Mouse (Mus musculus): ENCODE results near the gene Mpv17l.
"Not testable (repeated sequence)": the region's sequence is repeated elsewhere in the genome, so short reads cannot be mapped to it uniquely, and the experiment has no call there.

Mpv17l gene

DNA sequence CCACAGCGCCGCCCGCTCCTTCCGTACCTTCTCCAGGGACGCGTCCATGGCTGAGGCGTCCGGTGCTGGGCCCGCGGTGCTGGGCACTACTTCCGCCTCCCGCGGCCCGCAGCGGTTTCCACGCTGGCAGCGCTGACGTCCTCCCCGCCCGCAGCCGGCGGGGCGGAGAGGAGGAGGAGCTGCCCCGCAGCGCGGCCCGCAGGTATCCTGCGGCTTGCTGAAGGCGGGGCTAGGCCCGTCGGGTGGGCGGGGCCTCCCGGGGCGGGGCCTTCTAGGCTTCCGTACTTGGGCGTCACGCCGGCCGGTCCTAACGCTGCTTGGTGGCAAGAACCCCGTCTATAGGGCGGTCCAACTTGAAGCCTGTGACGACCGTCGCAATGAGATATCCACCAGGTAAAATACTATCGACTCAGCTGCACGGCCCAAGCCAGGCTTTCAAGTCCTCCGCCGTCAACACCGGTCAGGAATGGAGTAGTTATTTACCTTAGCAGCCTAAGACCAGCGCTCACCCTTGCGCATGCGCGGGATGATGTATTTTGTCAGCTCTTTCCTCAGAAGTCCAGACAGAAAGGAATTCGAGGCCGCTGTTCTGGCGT lies at the start of gene Mpv17l, which contains the start of gene Pdxdc1:
Mpv17l (plus strand) TSS at position 274 of the 596 bp plus-strand sequence.
Pdxdc1 (minus strand) TSS at position 244 of the 596 bp plus-strand sequence.
- DNase-seq, result peak; percentile 98

DNA sequence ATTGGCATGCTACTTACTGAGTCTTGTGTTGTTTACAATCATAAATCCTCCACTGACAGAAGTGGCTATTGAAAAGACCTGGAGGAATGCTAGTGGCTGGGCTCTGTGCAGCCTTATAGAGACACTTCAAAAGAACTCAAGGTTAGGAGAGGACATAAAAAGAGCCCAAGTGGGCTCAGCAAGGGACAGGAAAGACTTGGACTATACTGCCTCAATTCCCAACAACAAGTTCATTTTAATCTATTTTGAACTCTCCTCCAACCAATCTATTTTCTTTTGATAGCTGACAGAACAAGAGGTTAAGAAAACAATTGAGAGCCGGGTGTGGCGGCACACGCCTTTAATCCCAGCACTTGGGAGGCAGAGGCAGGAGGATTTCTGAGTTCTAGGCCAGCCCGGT lies 49.1 kb upstream of the Mpv17l start:
- DNase-seq, result no peak

DNA sequence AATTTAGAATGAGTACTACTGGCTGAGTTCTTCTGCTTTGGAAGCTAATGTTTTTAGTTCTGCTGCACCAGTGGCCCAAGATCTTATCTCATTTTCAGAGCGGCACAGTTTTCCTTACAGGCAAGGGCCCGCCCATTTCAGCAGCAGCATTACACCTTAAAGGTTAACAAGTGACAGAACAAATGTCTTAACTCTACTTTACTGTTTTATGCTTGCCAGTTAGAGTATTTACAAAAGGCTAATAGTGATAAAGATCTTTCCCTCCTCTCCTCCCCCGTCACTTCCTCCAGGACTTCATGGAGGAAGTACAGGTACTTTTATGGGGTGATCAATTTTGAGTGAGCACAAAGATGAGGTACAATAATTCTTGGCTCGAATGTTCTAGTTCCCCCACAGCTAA lies 36.9 kb upstream of the Mpv17l start:
- DNase-seq, result no peak

DNA sequence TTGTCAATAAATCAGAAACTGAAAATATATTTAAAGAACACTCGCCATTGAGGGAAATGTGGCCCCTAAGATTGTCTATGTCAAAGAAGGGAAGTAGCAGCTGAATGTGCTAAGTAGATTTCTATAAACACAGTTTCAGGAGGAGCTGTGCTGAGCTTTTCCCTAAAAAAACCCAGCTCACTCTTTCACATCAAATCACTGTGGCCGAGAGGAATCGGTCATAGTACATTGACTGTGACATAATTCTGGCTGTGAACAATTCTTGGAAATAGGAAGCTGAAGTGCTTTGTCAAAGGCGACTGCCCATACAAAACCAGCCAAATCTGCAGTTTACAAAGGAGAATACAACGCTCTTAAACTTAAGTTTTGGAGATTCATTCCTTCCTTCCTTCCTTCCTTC lies 36.3 kb upstream of the Mpv17l start:
- no peak for DNase-seq

DNA sequence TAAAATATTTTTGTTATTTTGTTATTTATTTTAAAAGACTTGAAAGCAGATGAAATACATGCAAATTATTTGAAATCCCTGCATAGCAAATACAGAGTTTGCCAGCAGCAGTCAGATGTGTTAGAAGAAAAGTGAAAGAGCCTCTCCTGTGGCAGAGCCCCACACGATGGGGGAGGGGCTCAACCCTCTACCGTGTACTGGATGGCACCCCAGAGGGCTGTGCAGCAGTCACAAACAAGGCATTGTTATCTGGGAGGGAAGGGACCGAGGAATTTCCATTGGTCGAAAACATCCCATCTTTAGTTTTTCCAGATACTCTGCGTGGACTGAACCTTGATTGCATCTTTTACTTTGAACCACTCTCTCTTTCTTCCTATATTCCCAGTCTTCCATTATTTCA lies 35.6 kb upstream of the Mpv17l start:
- DNase-seq, result peak; percentile 17

DNA sequence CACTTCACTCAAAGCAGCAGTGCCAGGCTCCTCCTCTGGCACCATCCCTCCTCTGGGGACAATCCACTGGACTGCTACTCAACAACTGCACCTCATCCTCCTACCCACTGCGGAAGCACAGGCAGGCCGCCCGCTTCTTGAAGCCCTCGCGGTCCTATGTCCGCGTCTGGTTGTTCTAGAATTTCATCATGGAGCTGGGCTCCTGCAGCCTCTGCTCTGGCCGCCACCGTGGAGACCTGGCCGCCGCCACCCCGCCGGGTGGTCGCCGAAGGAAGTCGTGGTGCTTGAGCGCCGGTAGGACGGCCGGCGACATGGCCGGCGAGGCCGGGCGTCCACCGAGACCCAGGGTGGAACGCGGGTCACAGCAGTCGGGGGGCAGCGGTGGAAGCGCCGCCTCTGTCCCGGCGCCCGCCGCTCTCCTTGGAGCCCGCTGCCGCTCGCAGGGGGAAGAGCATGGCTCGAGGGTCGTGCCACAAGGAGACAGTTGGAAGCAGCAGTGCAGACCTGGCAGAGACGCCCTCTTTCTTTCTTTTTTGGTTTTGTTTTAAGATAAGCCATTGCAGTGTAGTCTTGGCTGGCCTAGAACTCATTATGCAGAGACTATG lies 34.9 kb upstream of the Mpv17l start:
- DNase-seq, result no peak

DNA sequence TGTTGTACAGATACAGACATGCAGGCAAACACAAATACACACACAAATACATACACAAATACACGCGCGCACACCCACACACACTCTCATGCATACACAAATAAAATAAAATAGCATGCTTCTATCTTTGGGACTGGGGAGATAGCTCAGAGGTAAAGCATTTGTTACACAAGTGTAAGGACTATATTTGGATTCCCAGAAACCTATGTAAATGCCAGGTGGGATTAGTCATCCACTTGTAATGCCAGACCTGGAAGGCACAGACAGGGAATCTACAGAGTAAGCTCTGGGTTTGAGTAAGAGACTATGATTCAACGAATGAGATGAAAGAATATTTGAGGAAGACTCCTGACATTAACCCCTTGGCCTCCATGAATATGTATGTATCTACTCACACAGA lies 27.5 kb upstream of the Mpv17l start:
- DNase-seq, result no peak

DNA sequence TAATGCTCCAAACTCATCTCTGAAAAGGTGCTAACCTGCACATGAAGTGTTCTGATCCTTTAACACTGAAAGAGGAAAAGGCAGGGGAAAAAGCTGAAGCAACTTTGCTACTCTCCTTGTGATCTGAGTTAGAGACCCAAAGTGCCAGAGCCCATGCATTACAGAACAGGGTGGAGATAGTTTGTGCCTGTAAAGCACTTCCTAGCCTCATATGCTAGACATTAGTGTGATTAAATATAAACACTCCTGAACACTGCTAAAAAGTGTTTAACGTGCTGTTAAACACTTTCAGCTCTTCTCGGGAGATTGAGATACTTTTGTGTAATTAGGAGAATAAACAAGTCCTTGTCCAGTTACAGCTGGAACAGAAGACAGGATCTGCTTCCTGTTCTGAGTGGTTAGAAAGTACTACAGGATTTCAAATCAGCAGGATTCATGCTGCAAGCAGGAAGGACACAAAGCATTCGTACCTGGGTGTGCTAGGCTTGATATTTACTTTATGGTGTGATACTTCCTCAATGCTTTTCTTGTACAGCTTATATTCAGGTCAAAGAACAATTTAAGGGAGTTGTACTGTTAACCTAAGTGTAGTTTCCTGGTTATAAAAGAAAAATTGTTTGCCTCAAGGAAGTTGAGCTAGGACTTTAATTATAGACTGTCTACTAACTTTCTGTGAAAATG lies 19.7 kb upstream of the Mpv17l start:
- DNase-seq, result no peak

DNA sequence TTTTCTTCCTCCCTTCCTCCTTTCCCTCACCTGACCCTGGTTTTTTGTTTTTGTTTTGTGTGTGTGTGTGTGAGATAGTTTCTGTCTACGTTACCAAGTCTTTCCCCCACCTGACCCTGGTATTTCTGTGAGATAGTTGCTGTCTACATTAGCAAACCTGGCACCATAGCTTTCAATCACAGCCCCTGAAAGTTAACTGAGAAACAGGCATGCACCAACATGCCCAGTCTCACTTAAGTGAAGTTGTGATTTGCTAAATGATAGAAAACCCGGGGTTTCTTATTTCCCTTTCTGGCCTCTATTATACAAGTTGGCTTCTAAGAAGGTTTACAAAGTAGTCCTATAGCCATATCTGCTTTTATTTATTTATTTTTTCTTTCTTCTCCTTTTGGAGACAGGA lies 12.5 kb upstream of the Mpv17l start:
- no peak for DNase-seq

DNA sequence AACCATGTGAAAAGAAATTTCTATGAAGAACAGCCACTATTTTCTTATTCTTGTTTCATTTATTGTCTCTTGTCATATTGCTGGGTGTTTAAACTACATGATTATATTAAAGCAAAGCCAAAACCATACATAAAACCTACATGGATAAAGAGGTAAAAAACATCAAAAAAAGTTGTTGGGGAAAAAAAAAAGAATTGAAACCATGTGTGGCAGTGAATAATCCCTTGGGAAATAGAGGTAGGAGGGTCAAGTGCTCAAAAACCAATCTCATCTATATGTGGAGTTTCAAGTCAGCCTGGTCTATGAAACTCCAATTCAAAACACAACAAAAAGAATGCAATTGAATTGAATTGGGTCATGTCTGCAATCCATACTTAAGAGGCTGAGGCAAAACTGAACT lies 10.1 kb upstream of the Mpv17l start:
- no peak for DNase-seq

DNA sequence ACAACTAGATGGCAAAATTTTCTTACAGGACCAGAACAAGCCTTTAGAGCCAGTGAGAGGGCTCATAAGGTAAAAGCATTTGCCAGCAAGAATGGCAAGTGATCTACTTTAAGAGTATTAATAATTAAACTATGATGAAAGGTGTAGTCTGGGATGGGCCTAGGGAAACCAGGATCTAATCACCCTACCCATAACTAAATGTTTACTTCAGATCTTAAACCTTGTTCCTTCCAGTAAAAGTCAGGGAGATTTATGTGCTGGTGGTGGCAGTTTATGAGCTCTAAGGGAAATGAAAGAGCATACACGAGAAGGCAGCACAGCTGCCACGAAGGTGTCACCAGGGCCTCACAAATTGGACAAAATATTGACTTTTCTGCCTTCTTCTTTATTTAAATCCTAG lies 8.9 kb upstream of the Mpv17l start:
- no peak for DNase-seq

DNA sequence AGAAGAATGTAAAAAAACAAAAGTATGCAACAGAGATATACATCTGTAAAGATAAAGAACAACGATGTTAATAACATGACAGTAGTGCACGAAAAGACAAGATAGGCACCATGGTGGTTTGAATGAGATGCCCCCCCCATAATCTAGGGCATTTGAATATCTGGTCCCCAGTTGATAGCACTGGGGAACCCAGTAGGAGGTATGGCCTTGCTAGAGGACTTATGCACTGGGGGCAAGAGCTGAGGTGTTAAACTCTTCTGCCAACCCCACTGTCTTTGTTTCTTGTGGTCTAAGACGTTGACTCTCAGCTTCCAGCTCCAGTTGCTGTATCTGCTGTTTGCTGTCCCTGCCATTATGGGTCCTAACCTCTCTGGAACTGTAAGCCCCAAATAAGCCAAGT lies 7.2 kb upstream of the Mpv17l start:
- DNase-seq, result no peak

DNA sequence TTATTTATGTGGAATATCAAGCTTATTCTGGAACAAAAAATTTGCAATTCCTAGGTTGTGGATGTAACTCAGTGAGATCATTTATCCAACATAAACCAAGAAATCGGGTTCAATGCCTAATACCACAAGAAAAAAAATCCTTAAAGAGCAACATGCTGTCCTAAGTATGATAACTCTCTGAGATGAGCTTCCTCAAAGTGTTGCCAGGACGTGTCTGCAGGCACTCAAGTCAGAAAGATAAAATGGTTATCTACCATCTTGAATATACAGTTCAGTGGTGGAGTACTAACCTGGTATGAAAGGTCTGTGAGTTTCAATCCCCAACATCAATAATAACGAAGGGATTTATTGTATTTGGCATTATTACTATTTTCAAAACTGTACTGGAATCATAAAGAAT lies 6.6 kb upstream of the Mpv17l start:
- no peak for DNase-seq

DNA sequence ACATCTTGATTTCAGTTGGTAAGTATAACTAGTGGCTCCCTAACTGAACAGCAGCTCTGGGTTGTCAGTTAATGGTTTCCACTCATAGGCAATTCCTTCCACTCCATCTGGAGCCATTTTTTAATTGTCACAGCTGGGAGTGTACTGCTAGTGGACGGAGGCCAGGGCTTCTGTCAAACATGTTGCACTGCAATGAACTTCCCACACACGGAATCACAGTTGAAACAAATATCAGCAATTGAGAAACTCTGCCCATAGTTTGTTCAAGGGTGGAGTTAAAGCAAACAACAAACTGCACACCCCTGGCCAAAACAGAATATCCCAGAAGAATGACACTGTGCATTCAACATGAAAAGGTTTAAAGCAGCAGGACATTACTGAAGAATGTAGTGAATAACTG lies 4.0 kb upstream of the Mpv17l start:
- no peak for DNase-seq

DNA sequence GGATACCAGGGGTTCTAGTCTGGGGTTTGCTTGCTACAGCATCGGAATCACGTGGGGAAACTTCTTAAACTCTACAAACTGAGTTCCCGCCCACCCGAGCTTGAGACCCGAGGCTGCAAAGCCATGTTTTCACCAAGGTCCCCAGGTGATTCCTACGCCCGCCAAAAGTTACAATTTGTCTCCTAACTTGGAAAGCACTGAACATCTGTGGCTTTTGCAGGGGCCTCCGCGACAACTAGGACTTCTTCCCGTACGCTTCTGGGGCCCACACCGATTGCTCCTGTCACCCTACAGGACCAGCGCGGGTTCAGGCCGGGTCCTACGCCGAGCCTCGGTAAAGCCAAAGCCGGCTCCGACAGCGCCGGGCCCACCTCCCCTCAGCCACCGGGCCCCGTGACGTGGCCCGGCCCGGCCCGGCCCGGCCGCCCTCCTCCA lies 547 bp upstream of the Mpv17l start:
- DNase-seq, result no peak

DNA sequence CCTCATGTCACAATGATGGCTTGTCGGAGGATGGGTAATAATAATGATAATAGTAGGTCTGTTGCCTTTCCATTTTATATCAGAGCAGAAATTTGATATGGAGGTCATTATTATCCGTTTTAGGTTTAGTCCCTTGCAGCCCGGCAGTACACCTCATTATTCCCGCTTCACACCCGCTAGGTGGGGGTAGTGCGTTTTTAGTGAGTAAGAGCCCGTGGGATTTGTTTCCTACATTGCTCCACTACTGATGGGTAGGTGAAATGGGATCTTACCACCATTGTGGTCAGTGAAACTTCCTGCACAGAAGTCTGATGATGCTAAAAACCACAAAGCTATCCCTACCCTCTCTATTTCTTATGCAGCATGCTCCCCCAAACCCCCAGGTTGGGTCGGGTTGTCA lies 527 bp downstream of the Mpv17l start:
- no peak for DNase-seq

DNA sequence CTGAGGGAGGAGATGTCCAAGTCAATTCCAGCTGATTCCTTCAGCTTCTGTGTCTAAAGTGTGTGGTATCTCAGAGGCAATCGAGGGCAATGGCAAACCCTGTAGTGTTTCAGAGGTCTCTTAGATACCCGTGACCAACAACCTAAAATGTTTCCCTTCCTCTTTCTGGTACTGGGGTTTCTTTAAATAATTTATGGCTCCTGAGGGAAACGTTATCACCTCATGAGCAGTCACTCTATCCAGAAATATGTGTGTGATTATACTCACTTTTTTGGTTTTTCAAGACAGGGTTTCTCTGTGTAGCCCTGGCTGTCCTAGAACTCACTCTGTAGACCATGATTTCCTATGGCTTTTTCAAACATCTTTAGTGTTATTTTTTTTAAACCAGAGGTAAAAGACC lies 4.3 kb downstream of the Mpv17l start:
- no peak for DNase-seq

DNA sequence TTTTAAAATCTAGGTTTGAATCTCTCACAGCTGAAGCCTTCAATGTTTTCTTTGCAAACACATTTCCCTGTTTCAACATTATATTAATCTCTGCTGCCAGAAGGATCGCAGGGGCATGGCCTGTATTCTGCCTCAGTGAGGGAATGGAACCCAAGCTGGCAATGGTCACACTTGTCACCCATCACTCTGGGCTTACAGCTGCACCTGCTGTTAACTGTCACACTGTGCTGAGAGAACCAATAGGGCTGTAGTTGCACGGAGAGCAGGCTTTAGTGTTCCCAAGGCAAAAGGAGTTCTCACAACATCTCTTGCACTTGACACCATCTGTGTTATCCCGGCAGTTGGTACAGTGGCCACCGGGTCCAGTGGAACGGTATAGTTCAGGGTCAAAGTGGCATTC lies 17.1 kb downstream of the Mpv17l start:
- no peak for DNase-seq

DNA sequence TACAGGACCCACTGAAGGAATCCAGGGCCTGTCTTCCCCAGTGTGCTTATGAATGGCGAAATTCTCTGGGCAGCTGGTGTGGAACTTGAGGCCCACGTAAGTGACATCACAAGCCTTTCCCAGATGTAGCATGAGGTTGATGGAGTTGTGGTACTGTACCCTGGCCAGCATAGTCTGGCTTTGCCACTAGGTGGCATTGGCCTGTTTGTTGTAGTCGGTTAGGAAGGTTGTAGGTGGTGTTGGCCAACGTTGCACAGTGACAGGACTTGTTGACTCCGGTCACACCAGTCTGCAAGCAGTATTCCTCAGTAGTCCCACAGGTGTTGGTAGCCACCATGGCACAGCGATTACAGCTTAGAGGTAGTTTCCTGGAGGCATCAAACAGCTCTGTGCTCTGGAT lies 18.1 kb downstream of the Mpv17l start:
- no peak for DNase-seq

DNA sequence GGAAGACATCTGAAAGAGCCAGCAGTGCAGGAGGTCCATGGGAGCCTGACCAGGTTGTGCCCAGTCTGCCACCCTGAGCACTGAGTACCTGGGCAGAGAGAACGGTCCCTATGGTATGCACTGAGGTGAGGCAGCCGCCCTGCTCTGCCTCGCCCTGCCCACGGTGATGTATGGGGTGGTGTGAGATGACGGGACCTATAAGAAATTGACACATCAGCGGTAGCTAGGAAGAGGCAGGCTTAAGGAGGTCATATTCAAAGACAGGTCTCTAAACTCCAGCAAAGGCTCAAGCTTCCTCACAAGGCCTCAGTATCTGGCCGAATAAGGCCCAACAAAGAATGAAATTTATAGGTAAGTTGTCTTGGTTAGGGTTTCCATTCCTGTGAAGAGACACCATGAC lies 18.8 kb downstream of the Mpv17l start:
- DNase-seq, result no peak

DNA sequence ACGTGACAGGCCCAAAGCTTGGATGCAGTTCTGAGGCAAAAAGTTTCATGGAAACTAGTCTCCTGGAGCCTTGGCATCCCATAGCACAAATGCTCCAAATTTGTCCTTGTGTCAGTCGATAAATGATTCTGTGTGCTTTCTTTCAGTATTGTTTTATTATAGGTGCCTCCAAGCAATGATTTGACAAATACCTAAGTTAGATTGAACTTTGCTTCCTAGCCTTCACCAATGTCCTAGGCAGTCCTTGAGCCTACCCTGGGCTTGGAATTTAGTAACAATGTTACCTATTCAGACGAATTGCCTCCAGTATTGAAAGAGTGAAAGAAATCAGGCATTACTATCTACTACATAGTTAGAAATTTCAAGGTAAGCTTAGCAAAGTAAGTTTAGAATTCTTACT lies 19.5 kb downstream of the Mpv17l start:
- not testable (repeated sequence) for DNase-seq

DNA sequence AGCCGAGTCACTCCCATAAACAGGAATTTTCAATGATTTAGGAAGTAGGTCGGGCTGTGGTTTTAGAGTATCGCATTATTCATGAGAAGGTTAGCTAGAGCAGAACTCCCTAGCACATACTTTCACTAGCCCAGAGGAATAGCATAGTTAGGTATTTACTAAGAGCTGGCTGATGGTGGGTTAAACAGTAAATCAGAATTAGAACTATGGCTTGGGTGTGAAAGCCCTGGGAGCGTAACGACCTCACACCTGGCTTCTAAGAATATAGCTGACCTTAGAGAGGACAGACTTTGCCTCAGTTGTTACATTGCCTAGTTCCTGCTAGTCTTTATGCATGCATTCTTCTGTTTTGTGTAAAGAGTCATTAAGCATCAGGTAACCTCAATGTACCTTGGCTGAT lies 20.0 kb downstream of the Mpv17l start:
- DNase-seq, result not testable (repeated sequence)

DNA sequence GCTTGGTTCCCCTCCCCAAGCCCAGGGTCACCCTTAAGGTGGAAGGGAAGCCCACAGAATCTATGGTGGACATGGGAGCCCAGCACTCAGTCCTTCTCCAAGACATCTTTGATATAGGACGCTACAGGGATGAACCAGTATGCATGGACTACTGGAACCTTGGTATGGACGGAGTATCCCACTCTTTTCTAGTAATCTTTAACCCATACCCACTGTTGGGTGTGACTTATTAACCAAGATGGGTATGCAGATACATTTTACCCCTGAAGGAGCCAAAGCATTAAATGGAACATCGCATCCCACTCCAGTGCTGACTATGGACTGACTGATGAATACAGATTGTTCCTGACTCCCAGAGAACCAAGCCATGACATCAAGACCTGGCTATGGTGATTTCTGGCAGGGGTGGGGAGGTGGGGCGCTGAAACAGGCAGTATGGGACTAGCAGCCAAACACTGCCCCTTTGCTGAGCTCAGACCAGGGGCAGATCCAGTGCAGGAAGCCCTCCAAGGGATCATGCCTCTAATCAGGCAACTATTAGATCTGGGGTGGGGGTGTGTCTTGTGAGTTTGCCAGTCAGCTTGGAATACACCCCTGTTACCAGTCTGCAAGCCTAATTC lies 24.6 kb downstream of the Mpv17l start:
- no peak for DNase-seq
